13 mouse cellular contexts compared by ENCODE assay signal in the genomic region with DNA sequence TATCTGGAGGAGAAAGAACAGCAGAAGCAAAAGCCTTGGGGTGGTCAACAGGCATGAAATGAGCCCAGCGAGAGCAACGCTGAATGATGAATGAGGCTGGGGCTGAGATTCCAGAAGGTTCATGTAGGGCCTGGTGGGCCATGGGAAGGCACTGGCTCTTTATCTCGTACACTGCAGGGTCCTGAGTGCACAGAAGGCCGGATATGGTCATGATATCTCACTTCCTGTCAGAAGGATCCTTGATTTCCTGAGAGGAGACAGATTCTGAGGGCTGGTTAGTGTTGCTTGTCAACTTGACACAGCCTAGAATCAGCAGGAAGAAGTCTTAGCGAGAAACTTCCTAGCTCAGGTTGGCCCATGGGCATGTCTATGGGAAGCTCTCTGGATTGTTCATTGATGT.
"Had no signal": no experiment of that assay in that cellular context is flagged by ENCODE, and none has a peak within 500 bp of the region (broad histone marks: within the 10 kb centered on the region; RNA-seq: fewer than 3 reads in every experiment).

No protein-coding gene starts in this region.

- H3K27me3 ChIP-seq: limb, embryonic 12.5 days; midbrain, embryonic 15.5 days; neural tube, embryonic 13.5 days had no signal

- H3K4me2 ChIP-seq: limb, embryonic 12.5 days; lung, embryonic 14.5 days; midbrain, embryonic 15.5 days; neural tube, embryonic 13.5 days had no signal

- H3K4me3 ChIP-seq: layer of hippocampus, adult 2 months; limb, embryonic 12.5 days; midbrain, embryonic 15.5 days; neural tube, embryonic 13.5 days had no signal

- H3K27ac ChIP-seq: layer of hippocampus, adult 2 months; limb, embryonic 12.5 days; macrophage; midbrain, embryonic 15.5 days; neural tube, embryonic 13.5 days had no signal

- H3K4me1 ChIP-seq: limb, embryonic 12.5 days; midbrain, embryonic 15.5 days; neural tube, embryonic 13.5 days had no signal

- ATAC-seq: midbrain, embryonic 15.5 days had no signal

- DNase-seq: kidney, adult 18-20 months; kidney, postnatal 10 days; kidney, postnatal 4 days; lung, embryonic 14.5 days; lung, postnatal 10 days; retina, postnatal 1 day; right cerebral cortex, postnatal 25 days; thymus, postnatal 36 days had no signal

- H3K9me3 ChIP-seq: limb, embryonic 12.5 days; midbrain, embryonic 15.5 days; neural tube, embryonic 13.5 days had no signal

- H3K9ac ChIP-seq: limb, embryonic 12.5 days; lung, embryonic 14.5 days; midbrain, embryonic 15.5 days; neural tube, embryonic 13.5 days had no signal

- H3K36me3 ChIP-seq: limb, embryonic 12.5 days; midbrain, embryonic 15.5 days; neural tube, embryonic 13.5 days had no signal
